Mouse (Mus musculus) B cell, adult 2 months (primary cell): Measurements from ENCODE around the gene Gm11273.
"Not testable (repeated sequence)": the region's sequence is repeated elsewhere in the genome, so short reads cannot be mapped to it uniquely, and the experiment has no call there.

Experiments used
- DNase-seq, 2 experiments: peaks; one replicate each; pipeline ENCODE4 v3.0.0; 2022

Gm11273 gene

DNA sequence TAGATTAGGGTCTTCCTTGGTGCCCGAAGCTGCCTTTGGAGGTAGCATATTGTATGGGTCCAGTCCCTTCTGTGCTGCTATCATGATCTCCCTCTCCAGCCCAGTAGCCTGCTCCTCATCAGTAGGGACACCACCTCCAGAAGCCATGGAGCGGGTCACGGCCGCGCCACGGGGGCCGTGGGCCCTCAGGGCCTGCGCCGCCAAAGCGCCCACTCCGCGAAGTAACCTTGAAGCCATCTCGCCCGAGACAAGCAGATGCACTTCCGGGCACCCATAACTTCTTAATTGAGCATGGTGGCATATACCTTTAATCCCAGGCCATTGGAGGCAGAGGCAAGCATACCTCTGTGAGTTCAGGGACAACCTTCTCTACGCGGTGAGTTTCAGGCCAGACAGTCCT, at the start of gene Gm11273:
Gene Gm11273 (minus strand): TSS at position 237 of the 400 bp plus-strand sequence.
- DNase-seq = not testable (repeated sequence)

DNA sequence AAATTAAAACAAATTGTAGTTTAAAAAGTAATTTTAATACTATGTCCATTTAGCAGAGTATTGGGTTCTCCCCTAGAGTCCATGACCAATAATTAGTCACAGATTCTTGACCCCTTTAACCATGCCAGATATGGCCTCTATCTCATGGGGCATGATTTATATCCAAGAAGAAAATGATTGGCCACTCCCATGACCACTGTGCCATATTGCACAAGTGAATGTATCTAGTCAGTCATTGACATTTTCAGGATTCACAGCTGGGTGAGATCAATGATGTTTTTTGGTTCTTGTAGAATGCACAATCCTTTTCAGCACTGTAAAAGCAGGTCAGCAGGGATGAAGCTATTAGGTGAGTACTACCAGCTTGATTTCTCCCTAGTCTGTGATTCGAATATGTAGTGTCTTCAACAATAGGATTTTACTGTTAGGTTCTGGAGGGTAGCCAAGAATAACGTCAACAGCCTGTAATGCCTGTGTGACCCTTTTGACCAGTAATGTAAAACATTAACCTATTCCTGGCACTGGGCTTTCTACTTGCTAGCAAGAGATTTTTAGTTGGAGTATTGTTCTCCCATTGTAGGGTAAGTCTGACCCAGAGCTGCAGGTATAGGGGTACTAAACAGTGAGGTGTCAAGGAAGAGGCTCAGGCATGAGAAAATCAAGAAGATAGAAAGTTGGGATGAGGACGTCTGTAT, 49.3 kb upstream of the Gm11273 start:
- DNase-seq = no peak

DNA sequence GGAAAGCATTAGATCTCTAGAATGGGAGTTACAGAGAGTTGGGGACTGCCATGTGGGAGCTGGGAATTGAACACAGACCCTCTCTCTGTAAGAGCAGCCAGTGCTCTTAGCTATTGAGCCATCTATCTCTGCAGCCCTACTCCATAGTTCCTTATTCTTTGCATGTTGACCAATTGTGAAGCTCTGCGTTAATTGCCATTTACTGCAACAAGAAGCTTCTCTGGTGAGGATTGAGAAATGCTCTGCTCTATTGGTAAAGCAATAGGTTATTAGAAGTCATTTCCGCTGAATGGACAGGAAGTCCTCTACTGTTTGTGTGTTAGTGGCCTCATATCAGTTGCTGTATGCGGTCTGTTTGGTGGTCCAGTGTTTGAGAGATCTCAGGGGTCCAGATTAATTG, 48.3 kb upstream of the Gm11273 start:
- DNase-seq = no peak

DNA sequence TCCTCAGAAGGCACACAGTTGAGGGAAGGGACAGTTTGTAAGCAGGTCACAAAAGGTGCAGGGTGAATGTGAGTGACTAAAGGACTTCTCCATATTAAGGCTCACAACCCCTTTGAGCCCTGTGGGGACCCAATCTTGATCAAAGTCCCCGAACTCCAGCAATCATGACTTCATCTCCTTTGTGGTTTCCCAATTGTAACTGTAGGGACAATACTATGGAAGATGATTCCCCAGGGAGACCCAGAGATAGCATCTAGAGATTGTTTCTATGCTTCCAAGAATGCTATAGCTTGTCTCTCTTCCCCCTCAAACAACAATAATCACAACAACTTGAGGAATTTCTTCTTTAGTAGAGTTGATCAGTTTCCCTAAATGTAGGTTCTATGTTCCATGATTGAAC, 41.5 kb upstream of the Gm11273 start, which contains the start of gene Olfr1366:
Gene Olfr1366 (minus strand): TSS at position 101 of the 400 bp plus-strand sequence.
- DNase-seq = no peak

DNA sequence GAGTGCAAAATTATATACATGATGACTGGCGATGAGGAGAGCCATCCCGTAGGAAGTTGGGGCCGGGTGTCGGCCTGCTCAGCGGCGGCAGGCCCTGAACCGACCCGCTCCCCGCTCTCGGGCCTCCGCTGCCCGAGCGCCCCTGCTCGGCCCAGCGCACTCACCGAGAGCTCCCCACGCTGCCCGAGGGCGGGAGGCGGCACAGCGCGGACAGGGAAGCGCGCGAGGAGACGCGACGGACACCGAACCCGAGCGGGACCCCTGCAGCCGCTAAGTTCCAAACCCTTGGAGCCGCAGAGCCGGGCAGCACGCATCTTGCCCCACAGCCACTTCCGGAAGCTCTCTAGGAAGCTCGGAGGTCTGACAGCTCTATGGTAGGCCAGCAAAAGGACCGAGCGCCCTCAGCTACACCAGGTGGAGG, 29.6 kb upstream of the Gm11273 start, which contains the start of gene Zkscan8:
Gene Zkscan8 (minus strand): TSS at position 340 of the 421 bp plus-strand sequence.
- DNase-seq = peak; percentile 89 to 90

DNA sequence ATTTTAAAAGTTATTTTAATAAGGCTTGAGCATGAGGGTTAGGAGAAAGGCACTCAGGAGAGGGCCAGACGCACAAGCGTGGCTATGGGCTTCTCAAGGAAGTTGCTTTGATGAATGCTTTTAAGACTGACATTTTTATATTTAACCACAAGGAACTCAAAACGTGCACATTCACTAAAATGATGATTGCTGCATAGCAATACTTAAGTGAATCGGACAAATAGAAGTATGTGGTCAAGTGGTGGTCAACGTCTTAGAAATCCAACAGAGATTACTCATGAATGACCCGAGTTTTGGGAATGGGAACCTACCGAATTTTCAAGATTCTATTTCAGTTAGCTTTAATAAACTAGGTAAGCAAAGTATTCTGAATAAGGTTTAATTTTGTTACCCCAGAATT, 28.9 kb upstream of the Gm11273 start:
- no peak for DNase-seq

DNA sequence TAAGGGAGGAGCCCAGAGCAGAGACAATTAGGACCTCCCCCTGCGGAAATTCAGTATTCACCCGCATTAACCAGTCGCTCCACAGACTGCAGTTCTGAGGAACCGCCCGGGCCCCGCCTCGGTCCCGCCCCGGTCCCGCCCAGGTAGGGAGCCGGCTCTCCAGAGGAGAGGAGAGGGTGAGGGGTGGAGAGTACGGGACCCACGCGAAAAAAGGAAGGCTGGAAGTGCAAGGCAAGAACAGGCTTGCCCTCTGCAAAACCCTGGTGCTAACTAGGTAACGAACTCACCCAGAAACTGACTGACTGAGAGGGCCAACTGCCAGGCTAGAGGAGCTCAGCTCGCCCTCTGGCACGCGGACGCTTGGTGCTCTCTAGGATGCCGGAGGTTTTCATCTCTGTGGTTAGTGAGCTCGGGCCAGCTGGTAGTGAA, 5.0 kb upstream of the Gm11273 start:
- peak; percentile 83 for DNase-seq

DNA sequence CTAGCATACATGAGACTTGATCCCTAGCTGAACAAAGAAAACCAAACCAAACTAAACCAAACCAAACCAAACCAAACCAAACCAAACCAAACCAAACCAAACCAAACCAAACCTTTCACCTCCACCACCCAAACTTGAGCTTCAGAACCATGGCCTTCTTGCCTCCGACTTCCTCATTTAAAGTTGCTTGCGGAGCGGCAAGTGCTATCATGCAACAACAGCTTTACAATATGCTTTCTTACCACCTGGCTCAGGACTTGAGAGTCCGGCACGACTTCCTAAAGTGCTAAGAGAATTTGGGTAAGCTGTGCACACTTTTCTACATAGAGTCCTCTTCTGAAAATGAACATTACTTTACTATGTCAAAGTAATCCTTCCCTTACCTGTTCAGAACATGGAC, 1.1 kb upstream of the Gm11273 start:
- no peak for DNase-seq

DNA sequence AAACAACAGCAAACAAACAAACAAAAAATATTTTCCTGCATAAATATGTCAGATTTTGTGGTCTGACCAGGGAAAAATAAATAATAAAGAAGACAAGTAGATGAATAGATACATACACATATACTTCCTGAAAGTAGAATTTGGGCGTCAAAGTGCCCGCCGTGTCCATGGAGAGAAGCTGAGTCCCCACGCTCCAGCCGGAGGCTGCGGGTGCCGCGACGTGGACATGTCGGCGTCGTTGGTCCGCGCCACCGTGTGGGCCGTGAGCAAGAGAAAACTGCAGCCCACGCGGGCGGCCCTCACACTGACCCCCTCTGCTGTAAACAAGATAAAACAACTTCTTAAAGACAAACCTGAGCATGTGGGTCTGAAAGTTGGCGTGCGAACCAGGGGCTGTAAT, 6.1 kb downstream of the Gm11273 start, which contains the start of gene AK157302:
Gene AK157302 (plus strand): TSS at position 144 of the 400 bp plus-strand sequence.
- no peak for DNase-seq

DNA sequence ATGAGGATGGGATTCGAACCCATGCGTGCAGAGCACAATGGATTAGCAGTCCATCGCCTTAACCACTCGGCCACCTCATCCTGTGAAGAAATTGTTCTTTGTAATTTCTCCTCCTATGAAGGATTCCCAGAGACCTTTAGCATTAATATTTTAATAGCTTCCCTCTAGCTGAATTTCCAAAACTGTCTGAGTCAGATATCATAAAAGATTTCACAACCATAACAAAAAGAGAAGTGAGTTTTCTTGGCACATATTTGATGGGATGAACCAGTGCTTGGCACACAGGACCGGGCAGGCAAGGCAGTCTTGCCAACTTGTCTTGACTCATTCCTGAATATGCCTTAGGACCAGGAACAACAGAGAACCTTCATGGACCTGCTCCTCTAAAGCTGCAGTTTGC, 8.4 kb downstream of the Gm11273 start:
- DNase-seq = no peak

DNA sequence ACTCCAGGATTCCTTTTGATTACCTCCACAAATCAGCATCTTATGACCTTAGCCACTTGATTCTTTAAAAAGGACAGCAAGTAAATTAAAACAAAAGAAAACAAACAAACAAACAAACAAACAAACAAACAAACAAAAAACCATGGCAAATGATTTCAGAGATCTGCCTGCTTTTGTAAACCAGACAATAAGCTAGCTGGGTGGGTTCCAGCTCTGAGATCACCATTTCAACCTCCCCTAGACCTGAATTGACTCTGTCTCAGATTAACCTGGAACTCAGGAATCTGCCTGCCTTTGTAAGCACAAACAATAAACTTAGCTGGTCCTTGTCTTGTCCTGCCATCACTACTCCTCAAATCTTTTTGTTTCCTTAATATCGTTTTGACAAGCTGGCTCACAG, 14.3 kb downstream of the Gm11273 start:
- no peak for DNase-seq

DNA sequence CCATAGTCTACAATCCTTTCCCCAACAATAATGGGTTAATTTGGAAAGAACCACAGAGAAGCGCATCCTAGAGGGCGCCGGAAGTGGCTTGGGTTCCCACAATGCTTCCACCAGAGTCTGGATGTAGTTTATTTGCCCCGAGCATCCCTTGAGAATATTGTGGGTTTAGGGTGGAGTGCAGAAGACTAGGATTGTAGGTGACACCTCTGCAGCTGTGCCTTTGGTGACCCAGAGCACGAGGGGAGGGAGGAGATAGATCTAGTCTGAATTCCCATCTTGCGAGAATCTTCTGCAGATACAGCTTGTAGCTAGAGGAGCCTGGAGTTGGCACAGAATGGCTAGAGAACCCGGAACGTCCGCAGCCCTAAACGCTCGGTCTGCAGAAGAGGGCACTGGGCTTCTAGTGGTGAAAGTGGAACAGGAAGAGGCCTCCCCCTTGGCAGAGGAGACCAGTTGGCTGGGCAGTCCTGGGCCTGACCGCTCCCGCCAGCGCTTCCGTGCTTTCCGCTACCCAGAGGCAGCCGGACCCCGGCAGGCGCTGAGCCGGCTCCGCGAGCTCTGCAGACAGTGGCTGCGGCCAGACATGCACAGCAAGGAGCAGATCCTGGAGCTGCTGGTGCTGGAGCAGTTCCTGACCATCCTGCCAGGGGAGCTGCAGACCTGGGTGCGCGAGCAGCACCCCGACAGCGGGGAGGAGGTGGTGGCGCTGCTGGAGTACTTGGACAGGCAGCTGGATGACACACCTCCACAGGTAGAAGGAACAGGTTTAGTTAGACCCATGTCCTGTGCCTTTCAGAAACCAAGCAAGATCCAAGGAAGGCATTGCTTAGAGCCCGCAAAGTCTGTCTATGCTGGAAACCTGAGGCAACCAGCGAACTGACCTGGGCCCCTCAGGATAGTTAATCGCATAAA, 22.2 kb downstream of the Gm11273 start, which contains the start of the genes Zkscan4 and Gm10065:
Gene Zkscan4 (plus strand): TSS at position 149 of the 912 bp plus-strand sequence.
Gene Gm10065 (minus strand): TSS at position 683 of the 912 bp plus-strand sequence.
- DNase-seq = not testable (repeated sequence)

DNA sequence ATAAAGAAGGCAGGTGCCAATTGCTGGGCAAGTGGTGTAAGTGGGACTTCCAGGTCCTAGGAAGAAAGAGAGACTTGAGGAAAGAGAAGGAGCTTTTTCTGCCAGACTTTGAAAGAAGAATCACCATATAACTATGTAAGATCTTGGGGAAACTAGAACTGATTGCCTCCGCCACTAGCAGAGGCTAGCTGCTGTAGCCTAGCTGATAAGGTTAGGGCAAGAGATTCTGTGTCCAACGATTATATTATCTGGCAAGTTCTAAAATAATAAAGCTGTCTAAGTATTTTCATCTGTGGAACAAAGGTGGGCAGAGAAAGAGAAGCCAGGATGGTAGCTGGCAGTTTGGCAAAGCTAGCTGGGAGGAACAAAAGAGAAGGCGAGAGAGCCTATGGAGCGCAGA, 28.8 kb downstream of the Gm11273 start:
- no peak for DNase-seq

DNA sequence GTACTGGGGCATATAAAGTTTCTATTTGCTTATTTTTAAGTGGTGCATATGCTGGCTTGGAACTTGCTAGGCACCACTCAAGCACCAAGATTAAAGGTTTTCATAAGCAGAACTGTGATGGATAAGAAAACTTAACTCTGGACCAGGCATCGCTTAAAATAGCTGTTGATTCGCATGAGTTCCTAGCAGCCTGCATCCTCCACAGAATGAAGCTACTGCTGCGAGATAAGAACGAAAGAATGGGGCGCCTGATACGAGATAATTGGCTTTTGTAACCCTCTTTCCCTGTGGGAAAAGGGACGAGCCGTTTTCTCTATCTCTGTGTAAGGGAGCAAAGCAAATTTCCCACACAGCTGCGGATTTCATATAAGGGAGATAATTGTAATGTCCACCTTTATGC, 32.1 kb downstream of the Gm11273 start:
- no peak for DNase-seq

DNA sequence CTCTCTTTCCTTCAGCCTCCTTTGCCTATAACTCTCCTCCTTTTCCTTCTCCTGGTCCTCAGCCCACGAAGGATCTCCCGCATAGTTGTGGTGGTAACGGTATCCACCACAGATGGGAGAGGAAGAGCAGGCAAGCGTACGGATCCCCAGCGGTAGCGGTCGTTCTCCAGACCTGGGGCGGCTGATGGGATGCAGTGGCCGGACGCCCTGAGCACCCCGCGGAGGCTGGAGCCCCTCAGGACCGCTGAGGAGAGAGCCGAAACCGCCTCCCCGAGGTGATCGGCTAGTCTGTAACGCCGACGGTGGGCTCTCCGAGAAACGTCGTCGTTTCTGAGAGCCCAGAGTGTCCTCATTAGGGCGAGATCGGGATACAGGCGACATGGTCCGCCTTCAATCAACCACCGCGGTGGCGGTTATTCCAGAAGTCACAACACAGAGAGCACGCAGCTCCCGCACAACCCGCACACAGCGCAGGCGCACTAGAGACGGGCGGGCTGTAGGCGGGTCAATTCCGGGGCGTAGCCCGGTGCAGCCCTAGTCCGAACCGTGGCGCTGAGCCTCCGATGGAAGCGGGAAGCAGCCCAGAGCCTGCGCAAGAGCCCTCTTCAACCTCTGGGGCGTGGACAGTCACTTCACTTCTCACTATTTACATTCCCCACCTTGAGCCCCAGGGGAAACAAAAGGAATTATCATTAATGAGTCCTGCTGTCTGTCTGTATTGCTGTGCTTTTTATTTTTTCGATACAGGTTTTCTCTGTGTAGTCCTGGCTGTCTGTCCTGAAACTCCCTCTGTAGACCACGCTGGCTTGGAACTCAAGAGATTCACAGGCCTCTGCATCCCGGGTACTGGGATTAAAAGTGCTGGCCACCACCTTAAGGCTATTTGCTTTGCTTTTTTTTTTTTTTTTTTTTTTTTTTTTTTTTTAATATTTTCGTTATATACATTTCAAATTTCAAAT, 32.9 kb downstream of the Gm11273 start, which contains the start of gene Nkapl:
Gene Nkapl (minus strand): TSS at position 449 of the 959 bp plus-strand sequence.
- peak; percentile 64 to 72 for DNase-seq

DNA sequence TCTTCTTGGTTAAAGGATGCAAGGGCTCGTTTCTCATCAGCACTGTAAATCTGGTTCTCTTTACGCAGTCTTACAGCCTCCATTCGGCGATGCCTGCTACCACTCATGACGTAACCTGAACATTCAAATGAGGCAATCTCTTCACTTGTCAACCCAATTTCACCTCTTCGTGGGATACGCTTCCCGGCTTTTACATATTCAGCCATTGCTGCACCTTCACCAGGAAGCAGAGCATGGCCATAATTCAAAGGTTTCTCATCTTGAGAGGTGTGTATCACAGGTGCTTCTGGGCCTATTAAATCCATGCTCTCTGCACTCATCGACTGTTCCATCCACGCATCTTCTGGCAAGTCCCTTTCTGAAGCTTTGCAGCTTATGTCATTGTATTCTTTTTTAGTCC, 33.9 kb downstream of the Gm11273 start:
- DNase-seq = no peak

DNA sequence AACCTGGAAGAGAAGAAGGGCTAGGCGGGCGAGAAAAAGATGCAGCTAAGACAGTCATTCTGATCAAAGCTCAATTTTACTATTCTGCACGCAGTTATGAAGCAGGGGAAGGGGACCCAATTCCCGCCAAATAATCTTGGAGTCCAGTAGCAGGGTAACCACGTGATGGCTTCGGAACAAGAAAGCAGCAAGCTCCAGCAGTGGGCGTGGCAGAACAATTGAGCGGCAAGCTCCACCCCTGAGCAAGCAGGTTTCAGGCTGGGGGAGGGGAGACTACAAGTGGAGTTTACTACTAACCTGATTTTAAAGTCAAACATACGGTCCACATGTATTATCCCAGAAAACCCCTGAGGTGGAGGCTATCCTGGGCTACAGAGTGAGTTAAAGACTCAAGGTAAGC, 38.7 kb downstream of the Gm11273 start:
- DNase-seq = not testable (repeated sequence)

DNA sequence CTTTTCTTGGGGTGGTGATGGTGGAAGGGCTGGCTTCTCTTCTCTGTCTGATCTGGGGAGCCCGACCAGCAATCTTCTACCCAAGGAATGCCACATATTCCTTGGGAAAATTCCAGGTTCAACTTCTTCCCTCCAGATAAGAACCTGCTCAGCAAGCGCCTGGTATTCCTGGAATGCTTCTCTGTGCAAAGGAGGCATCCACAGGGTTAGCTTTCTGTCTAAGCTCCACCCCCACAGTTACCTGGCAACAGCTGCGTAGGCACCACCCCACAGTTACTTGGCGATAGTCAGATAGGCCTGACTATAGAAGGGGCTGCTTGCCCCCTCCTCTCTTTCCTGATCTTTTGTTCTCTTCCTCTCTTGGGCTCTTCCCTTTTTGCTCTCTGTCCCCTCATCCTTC, 44.9 kb downstream of the Gm11273 start:
- DNase-seq = no peak

DNA sequence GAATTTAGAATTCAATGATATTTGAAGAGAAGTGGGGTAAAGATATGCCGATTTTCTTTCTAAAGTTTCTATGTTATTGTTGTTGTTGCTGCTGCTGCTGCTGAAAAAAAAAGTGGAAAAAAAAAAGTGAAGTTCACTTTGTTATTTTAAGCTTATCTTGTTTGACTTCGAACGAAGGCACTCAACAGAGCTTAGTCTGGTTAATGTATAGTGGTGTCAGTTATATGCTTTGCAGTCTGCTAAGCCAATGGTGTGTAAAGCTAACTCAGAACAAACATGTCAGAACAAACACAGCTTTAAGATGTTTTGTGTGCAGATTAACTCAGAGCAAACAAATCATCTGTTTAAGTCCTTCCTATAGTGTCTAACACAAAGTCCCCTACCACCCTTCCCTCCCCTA, 47.1 kb downstream of the Gm11273 start:
- no peak for DNase-seq

DNA sequence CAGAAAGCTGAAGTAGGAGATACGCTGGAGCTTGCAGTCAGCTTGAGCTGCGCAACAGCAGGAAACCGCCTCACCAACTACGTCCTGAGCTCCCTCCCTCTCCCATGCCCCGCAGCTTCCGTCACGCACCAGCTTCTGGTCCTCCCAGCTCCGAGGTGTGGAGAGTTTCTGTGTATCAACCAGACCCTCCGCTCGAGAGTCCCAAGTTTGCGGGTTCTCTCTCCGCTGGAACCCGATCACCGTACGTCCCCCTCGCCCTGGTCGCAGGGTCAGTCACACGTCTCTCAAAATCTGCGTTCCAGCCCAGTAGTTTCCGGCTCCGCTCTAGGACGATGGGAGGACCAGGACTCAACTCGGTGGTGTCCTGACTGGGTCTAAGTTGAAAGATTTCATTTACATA, 47.8 kb downstream of the Gm11273 start, which contains the start of gene Zscan26:
Gene Zscan26 (minus strand): TSS at position 282 of the 400 bp plus-strand sequence.
- DNase-seq = peak; percentile 86 to 87

DNA sequence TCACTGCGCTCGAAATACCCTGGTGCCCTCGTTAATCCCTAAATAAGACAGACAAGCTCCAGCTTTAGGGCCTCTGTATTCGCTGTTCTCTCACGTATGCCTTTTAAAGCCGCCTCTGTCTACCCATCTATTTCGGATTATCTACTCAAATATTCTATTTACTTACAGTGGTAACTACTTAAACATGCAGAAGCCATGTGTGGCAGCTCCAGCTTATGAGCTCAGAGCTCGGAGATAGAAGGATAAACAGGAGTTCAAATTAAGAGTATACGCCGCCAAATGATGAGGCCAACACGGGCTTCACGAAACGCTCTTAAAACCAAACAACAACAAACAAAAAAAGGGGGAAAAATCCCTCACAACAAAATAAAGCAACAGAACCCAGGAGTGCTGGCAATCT, 48.2 kb downstream of the Gm11273 start:
- no peak for DNase-seq
